Mouse (Mus musculus) limb, embryonic 14.5 days (tissue): ENCODE results near the gene Samd8. TPM values are rescaled to one million over a fixed set of nuclear protein-coding genes. Genes with fewer than 3 reads are reported as not detected.

Source experiments
- ATAC-seq: fragments of 200-750 bp; cut with Nextera tagmentation; 2 replicates; pipeline ENCODE4 v1.8.0; 2017; ENCODE audit warnings: low read depth, moderate number of reproducible peaks, moderate TSS enrichment; ENCODE audit not compliant: low FRiP score
- DNase-seq: peaks from one replicate; pipeline ENCODE4 v3.0.0-alpha.2; 2015; ENCODE audit warnings: low spot score
- H3K27ac ChIP-seq: fragments of 300-500 bp; sonication (generic); replicated peaks from 2 replicates; pipeline ENCODE4 v1.5.1; 2014; ENCODE audit warnings: low read depth, mild to moderate bottlenecking, low read length, moderate library complexity, mixed read lengths
- H3K27me3 ChIP-seq: fragments of 300-500 bp; sonication (generic); 2 replicates; pipeline ENCODE4 v1.6.1; 2014; ENCODE audit warnings: low read length, mixed read lengths; ENCODE audit not compliant: control insufficient read depth, insufficient read depth
- H3K36me3 ChIP-seq: fragments of 300-500 bp; sonication (generic); 2 replicates; pipeline ENCODE4 v1.6.1; 2014; ENCODE audit warnings: mild to moderate bottlenecking, low read length, moderate library complexity, mixed read lengths; ENCODE audit not compliant: control insufficient read depth, insufficient read depth
- H3K4me1 ChIP-seq: fragments of 300-500 bp; sonication (generic); 2 replicates; pipeline ENCODE4 v1.6.1; 2014; ENCODE audit warnings: antibody characterized with exemption, low read length, mixed read lengths; ENCODE audit not compliant: control insufficient read depth, insufficient read depth
- H3K4me2 ChIP-seq: fragments of 300-500 bp; sonication (generic); replicated peaks from 2 replicates; pipeline ENCODE4 v1.6.1; 2014; ENCODE audit warnings: low read depth, mild to moderate bottlenecking, low read length, moderate library complexity; ENCODE audit not compliant: severe bottlenecking
- H3K4me3 ChIP-seq: fragments of 300-500 bp; sonication (generic); replicated peaks from 2 replicates; pipeline ENCODE4 v1.5.1; 2014; ENCODE audit warnings: low read length
- H3K9ac ChIP-seq: fragments of 300-500 bp; sonication (generic); 2 replicates; pipeline ENCODE4 v1.6.1; 2014; ENCODE audit warnings: mild to moderate bottlenecking, low read depth, low read length, moderate library complexity; ENCODE audit not compliant: severe bottlenecking
- H3K9me3 ChIP-seq: fragments of 300-500 bp; sonication (generic); 2 replicates; pipeline ENCODE4 v1.6.1; 2016; ENCODE audit warnings: low read length; ENCODE audit not compliant: control insufficient read depth
- POLR2A ChIP-seq: fragments of 200-500 bp; IDR thresholded peaks from 2 replicates; pipeline ENCODE4 v1.8.0; 2012; ENCODE audit warnings: inconsistent platforms, mild to moderate bottlenecking, moderate library complexity, borderline replicate concordance; ENCODE audit not compliant: insufficient read depth, insufficient read length; ENCODE audit errors: extremely low read depth
- WGBS: fragments of 180-500 bp; shearing (Covaris S2); extraction: QIAGEN DNeasy Blood & Tissue Kit; methylation state at CpG from one replicate; pipeline ENCODE4 v1.1.7; 2014; 5-methylcytosine and 5-hydroxymethylcytosine counted together
- polyA plus RNA-seq, 2 experiments: library from polyadenylated mRNA; depleted of rRNA in 1 of 2; stranded (reverse) in 1 of 2; unstranded in 1 of 2; fragments of >200 nt; fragmentation: Nextera tagmentation in 1 of 2; extraction: Ambion mirVana in 1 of 2; gene quantifications; 2 replicates each; pipeline versions ENCODE4 v1.2.1 to v1.2.3; 2012 to 2014

Gene Samd8
- polyA plus RNA-seq, 2 experiments, result 11.4 to 12.3 TPM

GRCm38 (mm10) chr14:21813216-21813615 is 62.9 kb downstream of the Samd8 start:
- TF ChIP-seq POLR2A, result no peak
- H3K27ac ChIP-seq, result no peak overlapping the region
- H3K4me2 ChIP-seq, result no peak overlapping the region
- WGBS, result 83% methylated on average over 4 of the region's 4 CpGs
- no peaks in the 10 kb centered on the region for H3K27me3 ChIP-seq
- no peak overlapping the region for H3K4me3 ChIP-seq
- no peaks in the 10 kb centered on the region for H3K36me3 ChIP-seq
- ATAC-seq (no peak), DNase-seq (no peak)
- no peaks in the 10 kb centered on the region for H3K4me1 ChIP-seq
- no peaks in the 10 kb centered on the region for H3K9me3 ChIP-seq
- H3K9ac ChIP-seq, result no peak overlapping the region

- no peaks in the 10 kb centered on the region for H3K4me1 ChIP-seq
- no peak overlapping the region for H3K4me2 ChIP-seq
- no peaks in the 10 kb centered on the region for H3K27me3 ChIP-seq
- ATAC-seq, result no peak
- WGBS, result 84% methylated on average over 3 of the region's 3 CpGs
- no peaks in the 10 kb centered on the region for H3K9me3 ChIP-seq
- no peak overlapping the region for H3K27ac ChIP-seq
- H3K9ac ChIP-seq, result no peak overlapping the region
- H3K4me3 ChIP-seq, result no peak overlapping the region
- no peak for DNase-seq
- TF ChIP-seq POLR2A, result no peak
- no peaks in the 10 kb centered on the region for H3K36me3 ChIP-seq
Measured at GRCm38 (mm10) chr14:21813847-21814246, 63.5 kb downstream of the Samd8 start.

DNA sequence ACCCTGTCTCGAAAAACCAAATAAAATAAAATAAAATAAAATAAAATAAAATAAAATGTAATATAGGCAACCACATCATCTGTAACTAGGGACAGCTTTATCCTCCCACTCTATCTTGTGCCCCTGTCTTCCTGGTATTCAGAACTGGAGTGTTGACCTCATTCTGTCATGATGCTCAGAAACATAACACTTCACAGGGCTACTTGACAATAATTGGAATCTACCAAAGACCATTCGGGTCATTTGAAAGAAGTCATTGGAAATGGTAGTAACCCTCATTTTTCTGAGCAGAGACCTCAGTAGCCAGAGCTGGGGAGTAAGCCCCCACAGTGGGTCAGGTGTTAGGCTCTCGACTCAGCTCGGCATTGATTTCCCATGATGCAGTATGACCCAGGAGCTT is 64.3 kb downstream of the Samd8 start:
- no peaks in the 10 kb centered on the region for H3K4me1 ChIP-seq

GRCm38 (mm10) chr14:21816255-21816654 is 65.9 kb downstream of the Samd8 start:
- H3K4me1 ChIP-seq, result no peaks in the 10 kb centered on the region
- H3K4me3 ChIP-seq, result no peak overlapping the region
- DNase-seq (no peak), ATAC-seq (peak; percentile 41; the same call in 1 of the 2 replicates)
- no peaks in the 10 kb centered on the region for H3K9me3 ChIP-seq
- no peak for TF ChIP-seq POLR2A
- WGBS, result 54% methylated on average over 3 of the region's 3 CpGs
- H3K27ac ChIP-seq, result no peak overlapping the region
- no peaks in the 10 kb centered on the region for H3K27me3 ChIP-seq
- H3K4me2 ChIP-seq, result no peak overlapping the region
- no peaks in the 10 kb centered on the region for H3K36me3 ChIP-seq
- no peak overlapping the region for H3K9ac ChIP-seq

More for the DNA sequence above, 64.3 kb downstream of the Samd8 start:
- ATAC-seq (no peak), DNase-seq (no peak)
- Histone ChIP-seq H3K27me3 (no peaks in the 10 kb centered on the region), H3K36me3 (no peaks in the 10 kb centered on the region), H3K27ac (no peak overlapping the region), H3K4me3 (no peak overlapping the region), H3K9ac (no peak overlapping the region), H3K9me3 (no peaks in the 10 kb centered on the region), H3K4me2 (no peak overlapping the region)
- 95% methylated on average over 4 of the region's 4 CpGs for WGBS
- TF ChIP-seq POLR2A, result no peak

- Histone ChIP-seq H3K9ac (no peak overlapping the region), H3K9me3 (no peaks in the 10 kb centered on the region), H3K27ac (no peak overlapping the region), H3K4me3 (no peak overlapping the region), H3K4me1 (no peaks in the 10 kb centered on the region), H3K4me2 (no peak overlapping the region), H3K36me3 (no peaks in the 10 kb centered on the region), H3K27me3 (no peaks in the 10 kb centered on the region)
- TF ChIP-seq POLR2A, result no peak
- no peak for ATAC-seq
- 33% methylated on average over 4 of the region's 4 CpGs for WGBS
- no peak for DNase-seq
Measured at GRCm38 (mm10) chr14:21817453-21817852, 67.1 kb downstream of the Samd8 start.
